Mouse (Mus musculus) embryonic facial prominence, embryonic 14.5 days (tissue): ENCODE data around the gene Olfr1356. TPM values are rescaled to one million over a fixed set of nuclear protein-coding genes. Genes with fewer than 3 reads are reported as not detected.
"Not testable (repeated sequence)": the region's sequence is repeated elsewhere in the genome, so short reads cannot be mapped to it uniquely, and the experiment has no call there.

Source experiments
- ATAC-seq: fragments of 200-750 bp; cut with Nextera tagmentation; 2 replicates; pipeline ENCODE4 v1.8.0; 2017; ENCODE audit warnings: low read depth, moderate number of reproducible peaks, moderate TSS enrichment
- DNase-seq: peaks from one replicate; pipeline ENCODE4 v3.0.0-alpha.2; 2015; ENCODE audit warnings: low spot score
- H3K27ac ChIP-seq: fragments of 300-500 bp; sonication (generic); replicated peaks from 2 replicates; pipeline ENCODE4 v1.5.1; 2014; ENCODE audit warnings: low read depth, mild to moderate bottlenecking, low read length, moderate library complexity
- H3K27me3 ChIP-seq: fragments of 300-500 bp; sonication (generic); replicated peaks from 2 replicates; pipeline ENCODE4 v1.6.1; 2014; ENCODE audit warnings: low read length; ENCODE audit not compliant: control insufficient read depth, insufficient read depth
- H3K36me3 ChIP-seq: fragments of 300-500 bp; sonication (generic); 2 replicates; pipeline ENCODE4 v1.6.1; 2014; ENCODE audit warnings: low read length, mixed read lengths; ENCODE audit not compliant: control insufficient read depth, insufficient read depth
- H3K4me1 ChIP-seq: fragments of 300-500 bp; sonication (generic); 2 replicates; pipeline ENCODE4 v1.6.1; 2014; ENCODE audit warnings: antibody characterized with exemption, low read length; ENCODE audit not compliant: control insufficient read depth, insufficient read depth
- H3K4me2 ChIP-seq: fragments of 300-500 bp; sonication (generic); 2 replicates; pipeline ENCODE4 v1.6.1; 2014; ENCODE audit warnings: low read depth, mild to moderate bottlenecking, low read length, moderate library complexity, mixed read lengths
- H3K4me3 ChIP-seq: fragments of 300-500 bp; sonication (generic); 2 replicates; pipeline ENCODE4 v1.5.1; 2014; ENCODE audit warnings: low read depth, mild to moderate bottlenecking, low read length
- H3K9ac ChIP-seq: fragments of 300-500 bp; sonication (generic); 2 replicates; pipeline ENCODE4 v1.6.1; 2014; ENCODE audit warnings: low read depth, mild to moderate bottlenecking, low read length, moderate library complexity, mixed read lengths
- H3K9me3 ChIP-seq: fragments of 300-500 bp; sonication (generic); 2 replicates; pipeline ENCODE4 v1.6.1; 2016; ENCODE audit warnings: low read length; ENCODE audit not compliant: control insufficient read depth
- WGBS: fragments of 180-500 bp; shearing (Covaris S2); extraction: QIAGEN DNeasy Blood & Tissue Kit; methylation state at CpG from one replicate; pipeline ENCODE4 v1.1.7; 2014; 5-methylcytosine and 5-hydroxymethylcytosine counted together
- polyA plus RNA-seq: library from polyadenylated mRNA; unstranded; fragments of >200 nt; fragmentation: Nextera tagmentation; extraction: Ambion mirVana; gene quantifications from 2 replicates; pipeline ENCODE4 v1.2.1, GENCODE M21; 2014

The Olfr1356 gene
- not detected in 2 replicates for polyA plus RNA-seq

GRCm38 (mm10) chr10:78852066-78852465 lies at the start of gene Olfr1356:
Gene Olfr1356 (minus strand): TSS chr10:78852166.
- H3K36me3 ChIP-seq, result no peaks in the 10 kb centered on the region
- H3K4me2 ChIP-seq, result no peak within 1 kb of the TSS
- ATAC-seq, result no peak
- H3K4me3 ChIP-seq, result no peak within 1 kb of the TSS
- no peak for DNase-seq
- H3K27ac ChIP-seq, result no peak within 1 kb of the TSS
- H3K4me1 ChIP-seq, result no peaks in the 10 kb centered on the region
- 86% methylated on average over 2 of the region's 2 CpGs for WGBS
- no peaks in the 10 kb centered on the region for H3K9me3 ChIP-seq
- H3K9ac ChIP-seq, result no peak within 1 kb of the TSS
- H3K27me3 ChIP-seq, result no peaks in the 10 kb centered on the region

- no peak within 1 kb of the TSS for H3K27ac ChIP-seq
- no peak for ATAC-seq
- H3K4me2 ChIP-seq, result no peak within 1 kb of the TSS
- H3K9me3 ChIP-seq, result no peaks in the 10 kb centered on the region; the same call in 1 of the 2 replicates
- H3K27me3 ChIP-seq, result no peaks in the 10 kb centered on the region
- no peak within 1 kb of the TSS for H3K9ac ChIP-seq
- H3K36me3 ChIP-seq, result no peaks in the 10 kb centered on the region
- H3K4me1 ChIP-seq, result no peaks in the 10 kb centered on the region
- H3K4me3 ChIP-seq, result no peak within 1 kb of the TSS
- no peak for DNase-seq
- WGBS, result 71% methylated on average over 2 of the region's 2 CpGs
Measured at GRCm38 (mm10) chr10:78875240-78875639, 23.3 kb upstream of the Olfr1356 start, which contains the start of gene Olfr1355. Gene Olfr1355 (plus strand): TSS chr10:78875540.

- not testable (repeated sequence) for DNase-seq, H3K36me3 ChIP-seq, H3K4me3 ChIP-seq, ATAC-seq, H3K27me3 ChIP-seq, H3K4me2 ChIP-seq, H3K4me1 ChIP-seq, H3K9ac ChIP-seq, H3K9me3 ChIP-seq, H3K27ac ChIP-seq
- WGBS, result 85% methylated on average over 12 of the region's 12 CpGs
Measured at GRCm38 (mm10) chr10:78840456-78840855, 11.5 kb downstream of the Olfr1356 start.

GRCm38 (mm10) chr10:78812358-78813060 lies 39.5 kb downstream of the Olfr1356 start:
- WGBS, result 55% methylated on average over 6 of the region's 6 CpGs
- DNase-seq (peak; percentile 7), ATAC-seq (no peak)
- Histone ChIP-seq H3K36me3 (no peaks in the 10 kb centered on the region), H3K27ac (no peak overlapping the region), H3K9me3 (no peaks in the 10 kb centered on the region), H3K4me2 (no peak overlapping the region), H3K9ac (no peak overlapping the region), H3K4me3 (no peak overlapping the region), H3K4me1 (no peaks in the 10 kb centered on the region), H3K27me3 (no peaks in the 10 kb centered on the region)

- WGBS, result 76% methylated on average over 2 of the region's 2 CpGs
- H3K4me3 ChIP-seq, result no peak overlapping the region
- ATAC-seq (no peak), DNase-seq (no peak)
- H3K27ac ChIP-seq, result no peak overlapping the region
- H3K9me3 ChIP-seq, result no peaks in the 10 kb centered on the region
- no peak overlapping the region for H3K9ac ChIP-seq
- H3K4me2 ChIP-seq, result no peak overlapping the region
- H3K27me3 ChIP-seq, result no peaks in the 10 kb centered on the region
- no peaks in the 10 kb centered on the region for H3K36me3 ChIP-seq
- no peaks in the 10 kb centered on the region for H3K4me1 ChIP-seq
Measured at GRCm38 (mm10) chr10:78801449-78801848, 50.5 kb downstream of the Olfr1356 start.

Other genes with a start within 250 kb of the Olfr1356 start
- gene Olfr1357, start 234.1 kb downstream of the Olfr1356 start, polyA plus RNA-seq, result 0.08 TPM in 1 of 2 replicates, not detected in the other
- gene Casp14, start 133.9 kb downstream of the Olfr1356 start, polyA plus RNA-seq, result 3.6 and 4.7 TPM in 2 replicates
- gene Ccdc105, start 99.1 kb downstream of the Olfr1356 start, polyA plus RNA-seq, result 0.10 TPM in 1 of 2 replicates, not detected in the other
- 0.68 and 0.70 TPM in 2 replicates for gene Slc1a6, start 71.7 kb downstream of the Olfr1356 start, polyA plus RNA-seq
- 0.14 TPM in 1 of 2 replicates, not detected in the other for gene Olfr1355, start 23.4 kb upstream of the Olfr1356 start, polyA plus RNA-seq
- not detected in 2 replicates for gene Olfr1354, start 61.0 kb upstream of the Olfr1356 start, polyA plus RNA-seq
- gene Olfr8, start 98.5 kb upstream of the Olfr1356 start, polyA plus RNA-seq, result not detected in 2 replicates
- gene Olfr1353, start 111.1 kb upstream of the Olfr1356 start, polyA plus RNA-seq, result 0.20 TPM in 1 of 2 replicates, not detected in the other
- gene Olfr1352, start 128.9 kb upstream of the Olfr1356 start, polyA plus RNA-seq, result 0.11 TPM in 1 of 2 replicates, not detected in the other
- gene Olfr1351, start 160.3 kb upstream of the Olfr1356 start, polyA plus RNA-seq, result not detected in 2 replicates
- not detected in 2 replicates for gene Olfr57, start 176.6 kb upstream of the Olfr1356 start, polyA plus RNA-seq
- gene 2610008E11Rik, start 245.4 kb upstream of the Olfr1356 start, polyA plus RNA-seq, result 31.9 and 35.2 TPM in 2 replicates